Mouse (Mus musculus): ENCODE data around the gene Clgn. TPM values are rescaled to one million over a fixed set of nuclear protein-coding genes. Genes with fewer than 3 reads are reported as not detected.

The Clgn gene
- polyA plus RNA-seq, 1 experiment from 2014 or later: 0.41 TPM

GRCm38 (mm10) chr8:83394325-83394724, 4.7 kb downstream of the Clgn start:
- 81% methylated on average over 5 of the region's 5 CpGs for WGBS
- Histone ChIP-seq H3K36me3 (no peaks in the 10 kb centered on the region), H3K27ac (no peak overlapping the region), H3K9ac (no peak overlapping the region), H3K27me3 (replicated peaks) (peaks cover 13% of the 10 kb centered on the region), H3K4me2 (no peak overlapping the region), H3K9me3 (no peaks in the 10 kb centered on the region), H3K4me1 (no peaks in the 10 kb centered on the region), H3K4me3 (replicated peaks) (no peak overlapping the region)
- no peak for ATAC-seq (ENCODE audit: insufficient read depth, low FRiP score, low read depth)

- Histone ChIP-seq H3K4me3 (replicated peaks) (no peak overlapping the region), H3K4me2 (no peak overlapping the region), H3K9me3 (no peaks in the 10 kb centered on the region), H3K27ac (no peak overlapping the region), H3K4me1 (no peaks in the 10 kb centered on the region), H3K27me3 (replicated peaks) (no peaks in the 10 kb centered on the region), H3K9ac (no peak overlapping the region), H3K36me3 (no peaks in the 10 kb centered on the region)
- ATAC-seq (ENCODE audit: insufficient read depth, low FRiP score, low read depth): no peak
- WGBS: 71% methylated on average over 6 of the region's 6 CpGs
Observed at GRCm38 (mm10) chr8:83396680-83397079, 7.0 kb downstream of the Clgn start.

GRCm38 (mm10) chr8:83397726-83398125, 8.1 kb downstream of the Clgn start:
- no peaks in the 10 kb centered on the region for H3K27me3 ChIP-seq (replicated peaks)
- no peak overlapping the region for H3K9ac ChIP-seq
- no peak overlapping the region for H3K4me3 ChIP-seq (replicated peaks)
- no peaks in the 10 kb centered on the region for H3K36me3 ChIP-seq
- 66% methylated on average over 4 of the region's 4 CpGs for WGBS
- H3K27ac ChIP-seq: no peak overlapping the region
- no peaks in the 10 kb centered on the region for H3K9me3 ChIP-seq
- no peak overlapping the region for H3K4me2 ChIP-seq
- ATAC-seq (ENCODE audit: insufficient read depth, low FRiP score, low read depth): peak; percentile 43; the same call in 1 of the 2 replicates
- no peaks in the 10 kb centered on the region for H3K4me1 ChIP-seq

GRCm38 (mm10) chr8:83405548-83405947, 15.9 kb downstream of the Clgn start:
- WGBS: 69% methylated on average over 10 of the region's 10 CpGs
- H3K36me3 ChIP-seq: no peaks in the 10 kb centered on the region
- H3K4me1 ChIP-seq: no peaks in the 10 kb centered on the region
- H3K27me3 ChIP-seq (replicated peaks): no peaks in the 10 kb centered on the region
- H3K9me3 ChIP-seq: no peaks in the 10 kb centered on the region
- H3K9ac ChIP-seq: no peak overlapping the region
- no peak for ATAC-seq (ENCODE audit: insufficient read depth, low FRiP score, low read depth)
- no peak overlapping the region for H3K27ac ChIP-seq
- H3K4me2 ChIP-seq: no peak overlapping the region
- no peak overlapping the region for H3K4me3 ChIP-seq (replicated peaks)

- H3K9ac ChIP-seq: no peak overlapping the region
- H3K36me3 ChIP-seq: no peaks in the 10 kb centered on the region
- no peak overlapping the region for H3K4me3 ChIP-seq (replicated peaks)
- H3K9me3 ChIP-seq: no peaks in the 10 kb centered on the region
- no peaks in the 10 kb centered on the region for H3K27me3 ChIP-seq (replicated peaks)
- no peak for ATAC-seq (ENCODE audit: insufficient read depth, low FRiP score, low read depth)
- 36% methylated on average over 6 of the region's 6 CpGs for WGBS
- no peaks in the 10 kb centered on the region for H3K4me1 ChIP-seq
- no peak overlapping the region for H3K27ac ChIP-seq
- H3K4me2 ChIP-seq: no peak overlapping the region
Observed at GRCm38 (mm10) chr8:83406836-83407235, 17.2 kb downstream of the Clgn start.

- no peaks in the 10 kb centered on the region for H3K9me3 ChIP-seq
- no peaks in the 10 kb centered on the region for H3K27me3 ChIP-seq (replicated peaks)
- WGBS: 76% methylated on average over 7 of the region's 7 CpGs
- H3K4me2 ChIP-seq: no peak overlapping the region
- H3K9ac ChIP-seq: no peak overlapping the region
- no peak overlapping the region for H3K27ac ChIP-seq
- ATAC-seq (ENCODE audit: insufficient read depth, low FRiP score, low read depth): no peak
- H3K4me3 ChIP-seq (replicated peaks): no peak overlapping the region
- H3K4me1 ChIP-seq: no peaks in the 10 kb centered on the region
- H3K36me3 ChIP-seq: no peaks in the 10 kb centered on the region
Observed at GRCm38 (mm10) chr8:83408496-83408895, 18.8 kb downstream of the Clgn start.

- ATAC-seq (ENCODE audit: insufficient read depth, low FRiP score, low read depth): no peak
- Histone ChIP-seq H3K4me3 (replicated peaks) (no peak overlapping the region), H3K27ac (no peak overlapping the region), H3K4me1 (no peaks in the 10 kb centered on the region), H3K36me3 (no peaks in the 10 kb centered on the region), H3K27me3 (replicated peaks) (no peaks in the 10 kb centered on the region), H3K4me2 (no peak overlapping the region), H3K9ac (no peak overlapping the region), H3K9me3 (no peaks in the 10 kb centered on the region)
- 96% methylated on average over 15 of the region's 15 CpGs for WGBS
Observed at GRCm38 (mm10) chr8:83416878-83417277, 27.2 kb downstream of the Clgn start.

- H3K4me1 ChIP-seq: no peaks in the 10 kb centered on the region
- no peaks in the 10 kb centered on the region for H3K36me3 ChIP-seq
- no peaks in the 10 kb centered on the region for H3K9me3 ChIP-seq
- no peak overlapping the region for H3K27ac ChIP-seq
- no peak overlapping the region for H3K9ac ChIP-seq
- H3K4me2 ChIP-seq: no peak overlapping the region
- ATAC-seq (ENCODE audit: insufficient read depth, low FRiP score, low read depth): no peak
- whole genome bisulfite sequencing: 76% methylated on average over 6 of the region's 6 CpGs
- H3K4me3 ChIP-seq (replicated peaks): no peak overlapping the region
- H3K27me3 ChIP-seq (replicated peaks): no peaks in the 10 kb centered on the region
Observed at GRCm38 (mm10) chr8:83417970-83418369, 28.3 kb downstream of the Clgn start.

- H3K4me2 ChIP-seq: no peak overlapping the region
- H3K27ac ChIP-seq: no peak overlapping the region
- H3K9ac ChIP-seq: no peak overlapping the region
- no peak overlapping the region for H3K4me3 ChIP-seq (replicated peaks)
- no peaks in the 10 kb centered on the region for H3K4me1 ChIP-seq
- no peaks in the 10 kb centered on the region for H3K9me3 ChIP-seq
- H3K27me3 ChIP-seq (replicated peaks): no peaks in the 10 kb centered on the region
- WGBS: 85% methylated on average over 11 of the region's 11 CpGs
- no peak for ATAC-seq (ENCODE audit: insufficient read depth, low FRiP score, low read depth)
- H3K36me3 ChIP-seq: no peaks in the 10 kb centered on the region
Observed at GRCm38 (mm10) chr8:83418805-83419516, 29.3 kb downstream of the Clgn start.

- Histone ChIP-seq H3K27me3 (replicated peaks) (no peaks in the 10 kb centered on the region), H3K36me3 (no peaks in the 10 kb centered on the region), H3K4me1 (no peaks in the 10 kb centered on the region), H3K27ac (no peak overlapping the region), H3K9ac (no peak overlapping the region), H3K9me3 (no peaks in the 10 kb centered on the region), H3K4me3 (replicated peaks) (no peak overlapping the region), H3K4me2 (no peak overlapping the region)
- 94% methylated on average over 1 of the region's 1 CpGs for WGBS
- ATAC-seq (ENCODE audit: insufficient read depth, low FRiP score, low read depth): no peak
Observed at GRCm38 (mm10) chr8:83421354-83421753, 31.7 kb downstream of the Clgn start.

- ATAC-seq (ENCODE audit: insufficient read depth, low FRiP score, low read depth): peak; percentile 88
- no peak overlapping the region for H3K4me3 ChIP-seq (replicated peaks)
- no peaks in the 10 kb centered on the region for H3K4me1 ChIP-seq
- H3K9me3 ChIP-seq: no peaks in the 10 kb centered on the region
- H3K9ac ChIP-seq: no peak overlapping the region
- no peak overlapping the region for H3K27ac ChIP-seq
- no peaks in the 10 kb centered on the region for H3K27me3 ChIP-seq (replicated peaks)
- 72% methylated on average over 13 of the region's 13 CpGs for WGBS
- H3K36me3 ChIP-seq: no peaks in the 10 kb centered on the region
- H3K4me2 ChIP-seq: no peak overlapping the region
Observed at GRCm38 (mm10) chr8:83423032-83423825, 33.6 kb downstream of the Clgn start.

- Histone ChIP-seq H3K36me3 (no peaks in the 10 kb centered on the region), H3K4me1 (no peaks in the 10 kb centered on the region), H3K4me3 (replicated peaks) (no peak overlapping the region), H3K9ac (no peak overlapping the region), H3K27ac (no peak overlapping the region), H3K27me3 (replicated peaks) (no peaks in the 10 kb centered on the region), H3K4me2 (no peak overlapping the region), H3K9me3 (no peaks in the 10 kb centered on the region)
- no peak for ATAC-seq (ENCODE audit: insufficient read depth, low FRiP score, low read depth)
- WGBS: 89% methylated on average over 6 of the region's 6 CpGs
Observed at GRCm38 (mm10) chr8:83425202-83425601, 35.5 kb downstream of the Clgn start.

Measured in stomach, embryonic 15.5 days (tissue).